Mouse (Mus musculus): ENCODE data around the gene Lyzl6.

Gene Lyzl6

DNA sequence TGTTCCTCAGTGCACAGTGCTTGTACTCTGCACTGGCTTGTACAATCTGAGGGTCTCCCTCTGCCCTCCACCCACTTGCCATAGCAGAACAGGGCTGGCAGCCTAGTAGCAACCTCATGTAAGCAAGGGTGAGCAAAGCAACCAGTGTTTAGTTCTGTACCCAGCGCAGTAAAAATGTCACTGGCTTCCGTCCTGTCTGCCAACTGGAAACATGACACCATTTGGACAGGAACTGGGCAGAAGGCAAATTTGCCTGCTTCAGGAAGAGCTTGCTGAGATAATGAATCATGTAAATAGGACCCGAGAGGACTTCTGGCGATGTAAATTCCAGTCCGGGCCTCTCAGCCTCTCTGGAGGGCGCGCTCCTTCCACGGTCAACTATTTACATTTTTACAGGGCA is 7.0 kb upstream of the Lyzl6 start:
- no peak for DNase-seq (ENCODE audit: low spot score in 2 of 2)

DNA sequence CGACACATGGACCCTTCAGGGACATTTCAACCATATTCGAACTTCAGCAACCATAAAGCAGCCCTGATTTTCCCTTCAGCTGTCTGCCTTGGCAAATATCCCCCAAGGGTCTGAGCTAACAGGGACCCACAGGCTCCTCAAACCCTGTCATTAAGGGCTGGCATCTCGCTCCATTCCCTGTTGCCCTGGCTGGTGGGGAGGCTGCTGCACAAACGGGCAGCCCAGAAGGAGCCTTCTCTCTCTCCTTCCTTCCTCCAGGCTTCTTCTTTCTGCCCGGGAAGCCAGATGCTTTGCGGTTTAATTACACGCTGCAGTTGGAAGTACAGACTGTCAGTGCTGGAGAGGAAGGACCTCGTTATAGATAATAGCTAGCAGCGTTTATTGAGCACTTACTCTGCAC is 4.5 kb upstream of the Lyzl6 start:
- no peak for DNase-seq (ENCODE audit: low spot score in 2 of 2)

DNA sequence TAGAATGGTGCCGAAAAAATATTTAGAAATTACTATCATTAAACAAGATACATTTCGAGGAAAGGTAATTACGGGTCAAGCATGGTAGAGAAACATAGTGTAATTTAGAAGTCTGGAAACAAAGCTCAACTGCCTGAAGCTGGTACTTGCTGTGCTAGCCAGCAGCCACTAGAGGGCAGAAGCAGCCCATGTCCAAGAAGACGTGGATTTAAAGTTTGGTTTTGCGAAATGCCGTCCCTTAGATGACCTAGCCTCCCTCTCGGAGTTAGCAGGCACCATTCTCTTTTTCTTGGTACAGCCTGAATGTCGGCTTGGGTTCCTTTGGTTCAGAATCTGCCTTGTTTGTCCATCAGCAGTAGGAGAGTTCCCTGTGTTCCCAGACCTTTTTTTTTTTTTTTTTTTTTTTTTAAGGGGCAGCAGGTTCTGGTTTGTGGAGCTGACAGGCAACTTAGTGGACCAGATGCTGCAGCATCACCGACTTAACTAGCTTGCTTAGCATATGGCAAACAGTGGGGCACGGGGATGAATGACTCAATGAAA is 787 bp upstream of the Lyzl6 start:
- peak; percentile 57 to 63 for DNase-seq (ENCODE audit: low spot score in 2 of 2)

GRCm38 (mm10) chr11:103636261-103636660 is 2.4 kb downstream of the Lyzl6 start:
- DNase-seq (ENCODE audit: low spot score in 2 of 2): no peak

DNA sequence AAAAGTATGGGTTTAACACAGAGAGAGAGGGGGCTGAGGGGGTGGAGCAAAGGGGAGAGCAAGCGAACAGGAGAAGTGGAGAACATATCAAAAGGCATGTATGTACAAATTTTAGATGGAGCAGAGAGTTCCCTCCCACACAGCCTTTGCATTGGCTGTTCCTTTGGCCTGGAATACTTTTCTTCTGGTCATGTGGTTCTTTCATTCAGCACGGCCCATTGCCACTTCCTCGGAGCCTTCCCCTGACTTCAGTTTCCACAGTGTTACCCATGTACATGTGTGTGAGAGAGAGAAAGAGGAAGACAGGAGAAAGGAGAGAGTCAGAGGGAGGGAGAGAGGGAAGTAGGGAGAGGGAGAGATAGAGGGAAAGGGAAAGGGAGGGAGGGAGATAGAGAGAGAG is 3.2 kb downstream of the Lyzl6 start:
- DNase-seq (ENCODE audit: low spot score in 2 of 2): no peak

DNA sequence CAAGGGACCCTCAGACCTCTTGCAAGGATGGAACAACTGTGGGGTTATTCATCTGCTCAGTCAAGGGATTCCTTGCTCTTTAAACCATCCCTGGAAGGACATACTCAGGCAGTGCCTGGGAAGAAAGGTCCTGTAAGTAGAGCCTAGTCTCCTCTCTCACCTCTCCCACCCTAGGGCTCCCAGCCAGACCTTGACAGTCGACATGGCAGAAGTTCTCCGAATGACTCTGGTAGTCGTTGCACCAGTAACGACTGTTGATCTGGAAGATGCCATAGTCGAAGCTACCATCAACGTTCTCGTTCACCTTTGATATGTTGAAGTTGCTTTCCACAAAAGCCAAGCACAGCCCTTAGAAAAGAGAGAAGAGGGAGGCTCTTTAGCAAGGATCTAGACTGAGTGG is 3.9 kb downstream of the Lyzl6 start:
- no peak for DNase-seq (ENCODE audit: low spot score in 2 of 2)

DNA sequence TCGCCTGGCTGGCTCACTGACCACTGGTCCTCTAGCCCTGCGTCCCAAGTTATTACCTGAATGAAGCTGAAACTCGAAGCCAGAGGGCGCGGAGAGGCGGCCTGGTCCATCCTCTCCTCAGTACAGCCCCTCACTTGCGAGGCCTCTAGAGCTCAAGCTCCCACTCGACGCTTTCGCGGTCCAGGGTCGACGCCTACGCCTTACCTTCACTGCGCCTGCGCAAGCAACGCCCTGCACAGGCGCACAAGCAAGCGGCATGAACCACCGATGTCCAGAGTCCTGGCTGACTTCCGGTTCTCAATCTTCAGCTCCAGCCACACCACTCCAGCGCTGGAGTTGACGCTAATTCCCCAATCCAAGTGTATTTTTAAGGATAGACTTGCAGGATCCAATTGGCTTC is 11.2 kb downstream of the Lyzl6 start:
- DNase-seq (ENCODE audit: low spot score in 2 of 2): no peak

DNA sequence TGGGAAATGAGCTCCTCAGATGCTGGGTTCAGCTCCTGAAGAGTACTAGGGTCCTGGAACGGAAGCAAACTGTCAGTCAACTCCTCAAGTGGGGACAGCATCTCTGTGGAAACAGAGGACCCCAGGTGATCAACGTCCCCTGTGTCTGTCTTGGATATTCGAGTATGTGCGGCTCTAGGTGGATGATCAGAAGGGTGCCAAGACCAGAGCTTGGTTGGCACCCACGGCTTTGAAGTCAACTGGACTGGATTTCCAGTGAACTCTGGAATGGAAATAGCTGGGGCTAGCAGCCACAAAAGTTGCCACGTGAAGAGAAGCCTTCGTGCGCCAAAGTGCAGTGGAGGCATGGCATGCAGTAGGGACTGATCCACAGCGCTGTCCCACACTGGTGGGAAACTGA is 17.6 kb downstream of the Lyzl6 start, which contains the start of gene Gm884:
Gene Gm884 (minus strand): TSS at position 101 of the 400 bp plus-strand sequence.
- DNase-seq (ENCODE audit: low spot score in 2 of 2): no peak

DNA sequence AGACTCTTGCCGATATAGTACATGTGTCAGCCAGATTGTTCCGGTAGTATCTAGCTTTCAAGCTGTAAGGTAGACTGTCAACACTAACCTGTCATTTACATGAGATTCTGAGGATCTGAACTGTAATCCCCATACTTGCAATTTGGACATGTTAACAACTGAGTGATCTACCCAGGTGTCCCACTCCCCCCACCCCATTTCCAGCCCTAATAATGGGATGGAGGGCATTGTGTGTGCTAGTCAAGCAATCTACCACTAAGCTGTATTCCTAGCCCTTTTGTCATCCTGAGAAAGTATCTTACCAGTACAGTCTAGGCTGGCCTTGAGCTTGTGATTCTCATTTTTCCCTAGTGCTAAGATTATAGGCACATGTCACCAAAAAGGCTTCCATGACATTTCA is 27.9 kb downstream of the Lyzl6 start:
- DNase-seq (ENCODE audit: low spot score in 2 of 2): no peak

DNA sequence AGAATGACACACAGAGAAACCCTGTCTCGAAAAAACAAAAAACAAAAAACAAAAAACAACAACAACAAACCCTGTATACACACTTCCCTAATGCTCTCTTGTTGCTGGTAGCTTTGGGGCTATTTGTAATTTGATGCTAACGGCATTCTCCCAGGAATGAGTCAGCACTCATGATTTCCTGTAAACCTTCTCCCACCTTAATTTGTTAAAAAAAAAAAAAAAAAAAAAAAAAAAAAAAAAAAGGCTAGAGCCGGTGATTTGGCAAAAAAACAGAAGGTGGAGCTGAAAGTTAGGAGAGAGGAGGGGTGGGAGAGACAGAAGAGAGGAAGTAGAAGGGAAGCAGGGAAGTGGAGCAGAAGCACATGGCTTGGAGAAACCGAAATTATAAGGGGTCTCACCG is 32.1 kb downstream of the Lyzl6 start:
- DNase-seq (ENCODE audit: low spot score in 2 of 2): no peak
